Mouse (Mus musculus): Measurements from ENCODE around the gene Platr17.

- TF ChIP-seq POLR2A (IDR thresholded peaks at IDR 0.05; ENCODE audit: control insufficient read depth, low read depth, low read length), result peak; percentile 36; the same call in 1 of the 2 replicates
- no peak for TF ChIP-seq CTCF (IDR thresholded peaks at IDR 0.05; ENCODE audit: control insufficient read depth, insufficient read depth, insufficient replicate concordance, low read depth, low read length)
Observed at GRCm38 (mm10) chr17:33909869-33910250, 4.9 kb downstream of the Platr17 start.

Data from testis, adult 2 months (tissue).